Mouse (Mus musculus) forebrain, embryonic 16.5 days (tissue): ENCODE data around the gene Gtpbp10. TPM values are rescaled to one million over a fixed set of nuclear protein-coding genes. Genes with fewer than 3 reads are reported as not detected.

ENCODE experiments used
- polyA plus RNA-seq: library from polyadenylated mRNA; unstranded; fragments of >200 nt; fragmentation: Nextera tagmentation; extraction: Ambion mirVana; gene quantifications from 2 replicates; pipeline ENCODE4 v1.2.1, GENCODE M21; 2015

Gene Gtpbp10
- polyA plus RNA-seq, 1 experiment from 2014 or later = 27.6 TPM

Other genes starting within 250 kb of the Gtpbp10 start
- gene Cdk14, start 139.2 kb downstream of the Gtpbp10 start, polyA plus RNA-seq = 30.6 and 30.8 TPM in 2 replicates
- not detected in 2 replicates for gene 1700015F17Rik, start 80.4 kb downstream of the Gtpbp10 start, polyA plus RNA-seq
- 15.8 and 20.2 TPM in 2 replicates for gene Cldn12, start 44.6 kb downstream of the Gtpbp10 start, polyA plus RNA-seq
- gene Gm8773, start 14.3 kb upstream of the Gtpbp10 start, polyA plus RNA-seq = 9.4 and 12.0 TPM in 2 replicates
- gene Cfap69, start 104.7 kb upstream of the Gtpbp10 start, polyA plus RNA-seq = 6.5 and 11.1 TPM in 2 replicates
- 4.3 and 4.4 TPM in 2 replicates for gene Steap2, start 135.0 kb upstream of the Gtpbp10 start, polyA plus RNA-seq
- gene Steap1, start 189.8 kb upstream of the Gtpbp10 start, polyA plus RNA-seq = 1.8 and 2.1 TPM in 2 replicates